Mouse (Mus musculus) heart, postnatal 25 days (tissue): ENCODE measurements around the gene Rufy4. TPM values are rescaled to one million over a fixed set of nuclear protein-coding genes. Genes with fewer than 3 reads are reported as not detected.

Experiments used
- DNase-seq: peaks from one replicate; pipeline ENCODE4 v3.0.0; 2022; ENCODE audit warnings: low spot score
- intact Hi-C: fragments of 180-260 bp; cut with DNase I; formaldehyde crosslinking; loops from one replicate; pipeline ENCODE4 v1.15.1; 2025
- total RNA-seq, 2 experiments: library from RNA; stranded (reverse); gene quantifications; 2 replicates each; pipeline ENCODE4 v1.2.3; 2021

The Rufy4 gene
- total RNA-seq, result 1 to 10 TPM; 1.1 to 1.5 TPM

- intact Hi-C loops, result loop anchor here (1.0 to 2.0 kb wide), 2 partner anchors 128 to 223 kb away; no protein-coding TSS in a partner anchor
- peak; percentile 48 for DNase-seq
Observed at GRCm38 (mm10) chr1:74124991-74125552, at the start of gene Rufy4. TSS of gene Rufy4 (plus strand) at chr1:74125541.

DNA sequence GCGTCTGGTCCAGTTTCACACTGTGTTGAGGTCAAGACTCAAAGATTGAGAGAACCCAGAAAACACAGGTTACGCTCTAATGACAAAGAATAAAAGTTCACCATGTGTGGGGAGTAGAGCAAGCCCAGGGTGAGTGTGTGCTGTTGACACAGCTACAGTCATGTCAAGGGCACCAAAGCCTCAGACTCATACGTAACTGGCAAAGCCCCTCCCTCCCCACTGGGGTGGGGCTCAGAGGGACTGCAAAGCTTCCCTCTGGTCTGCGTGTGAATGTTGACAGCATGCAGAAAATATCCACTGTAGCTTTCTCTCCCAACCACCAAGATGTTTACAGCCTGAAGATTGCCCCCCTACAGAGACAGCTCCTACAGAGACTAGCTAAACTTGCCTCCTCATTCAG is 49.1 kb upstream of the Rufy4 start:
- intact Hi-C loops, result loop anchor here (2.0 kb wide), 1 partner anchor 87 kb away; no protein-coding TSS in a partner anchor
- no peak for DNase-seq

DNA sequence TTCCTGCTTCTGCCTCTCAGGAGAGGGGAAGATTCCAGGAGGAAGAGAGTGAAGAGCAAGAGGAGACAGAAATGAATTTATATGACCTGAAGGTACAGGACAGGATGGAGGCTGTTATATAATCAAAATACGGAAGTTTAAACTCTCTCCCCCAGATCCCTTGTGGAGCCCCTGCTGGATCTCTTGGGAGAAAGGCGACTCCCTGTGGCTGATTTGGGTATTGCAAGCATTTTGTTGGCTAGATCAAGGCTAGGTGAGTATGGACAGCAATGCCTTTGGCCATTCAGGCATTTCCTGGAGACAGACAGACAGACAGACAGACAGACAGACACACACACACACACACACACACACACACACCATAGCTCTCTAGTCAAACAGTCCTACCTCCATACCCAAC is 48.0 kb upstream of the Rufy4 start:
- intact Hi-C loops, result loop anchor here (2.0 kb wide), 1 partner anchor 89 kb away; no protein-coding TSS in a partner anchor
- peak; percentile 74 for DNase-seq

DNA sequence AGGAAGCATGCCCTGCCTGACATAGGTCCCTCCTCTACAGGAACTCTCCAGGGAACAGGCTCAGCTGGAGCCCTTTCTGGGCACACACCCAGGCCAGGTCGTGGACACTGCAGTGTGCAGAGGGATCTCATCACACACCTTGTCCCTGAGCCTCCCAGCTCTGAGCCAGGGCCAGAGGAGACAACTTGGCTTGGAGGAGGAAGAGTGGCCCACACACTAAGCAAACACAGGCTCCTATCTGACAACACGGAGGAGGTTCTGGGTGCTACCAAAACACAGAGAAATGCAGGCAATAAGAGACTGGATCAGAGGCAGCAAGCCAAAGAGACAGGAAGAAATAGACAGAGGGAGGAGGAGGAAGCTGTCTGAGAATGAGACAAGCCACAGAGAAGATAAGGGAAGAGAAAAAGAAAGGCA is 43.8 kb upstream of the Rufy4 start:
- DNase-seq, result no peak
- intact Hi-C loops, result no loop called here

GRCm38 (mm10) chr1:74082841-74083463 is 42.4 kb upstream of the Rufy4 start:
- intact Hi-C loops, result loop anchor here (2.0 kb wide), 1 partner anchor 40 kb away; no protein-coding TSS in a partner anchor

GRCm38 (mm10) chr1:74084065-74084705 is 41.2 kb upstream of the Rufy4 start:
- peak; percentile 82 for DNase-seq
- intact Hi-C loops, result no loop called here

More at GRCm38 (mm10) chr1:74082841-74083463, 42.4 kb upstream of the Rufy4 start:
- no peak for DNase-seq

GRCm38 (mm10) chr1:74084752-74085151 is 40.6 kb upstream of the Rufy4 start:
- no peak for DNase-seq
- intact Hi-C loops, result no loop called here

DNA sequence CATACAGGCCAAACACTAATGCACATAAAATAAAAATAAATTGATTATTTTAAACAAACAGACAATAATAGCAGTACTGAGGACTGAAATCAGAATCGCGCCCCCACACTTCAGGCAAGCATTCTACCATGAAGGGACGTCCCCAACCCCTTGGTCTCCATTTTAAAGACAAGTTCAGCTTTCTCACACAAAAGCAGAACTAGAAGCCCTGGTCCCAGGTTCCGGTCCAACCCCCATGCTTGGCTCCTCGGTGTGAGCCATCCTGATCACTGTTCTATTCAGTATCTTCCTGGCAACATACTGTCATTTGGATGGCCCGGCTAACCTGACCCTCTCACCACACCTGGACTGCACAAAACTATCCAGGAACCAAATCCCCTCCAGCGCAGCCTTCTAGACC is 39.8 kb upstream of the Rufy4 start:
- intact Hi-C loops, result no loop called here
- DNase-seq, result no peak

DNA sequence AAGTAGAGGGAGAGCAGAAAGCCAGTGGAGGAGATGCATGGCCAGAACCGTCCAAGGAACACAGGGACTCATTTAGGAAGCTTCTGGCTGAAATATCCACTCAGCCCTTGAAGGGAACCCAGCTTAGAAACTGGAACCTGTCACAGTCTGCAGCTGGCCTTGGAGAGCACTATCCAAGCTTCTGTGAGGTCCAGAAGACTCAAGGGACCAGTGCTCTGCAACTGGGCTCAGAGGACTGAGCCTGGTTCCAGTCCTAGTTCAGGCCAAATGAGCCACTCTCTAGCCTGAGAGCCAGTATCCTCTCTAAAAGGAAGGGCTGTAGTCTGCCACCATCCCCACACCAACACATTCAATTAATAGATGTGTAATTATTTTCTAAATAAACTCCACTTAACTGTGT is 36.8 kb upstream of the Rufy4 start:
- intact Hi-C loops, result no loop called here
- DNase-seq, result no peak

DNA sequence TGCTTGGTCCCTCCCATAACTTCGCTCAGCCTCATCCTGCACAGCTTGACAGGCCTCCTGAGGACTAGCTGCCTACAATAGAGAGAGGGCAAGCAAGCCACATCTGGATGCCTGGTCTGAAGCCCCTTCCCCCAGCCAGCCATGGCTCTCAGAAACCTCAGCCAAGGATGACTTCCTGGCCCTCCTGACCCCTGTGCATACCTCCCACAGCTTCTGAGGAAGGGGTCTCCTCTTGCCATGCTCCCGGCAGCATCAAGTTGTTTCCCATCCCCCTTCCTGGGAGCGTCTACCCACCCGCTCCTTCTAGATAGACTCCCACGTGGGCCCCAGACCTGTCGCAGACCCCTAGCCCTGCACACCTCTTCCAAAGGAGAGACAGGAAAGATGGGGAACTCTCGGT is 35.0 kb upstream of the Rufy4 start:
- DNase-seq, result no peak

GRCm38 (mm10) chr1:74091138-74091537 is 34.2 kb upstream of the Rufy4 start:
- no peak for DNase-seq
- intact Hi-C loops, result no loop called here

More for the DNA sequence above, 35.0 kb upstream of the Rufy4 start:
- intact Hi-C loops, result no loop called here

DNA sequence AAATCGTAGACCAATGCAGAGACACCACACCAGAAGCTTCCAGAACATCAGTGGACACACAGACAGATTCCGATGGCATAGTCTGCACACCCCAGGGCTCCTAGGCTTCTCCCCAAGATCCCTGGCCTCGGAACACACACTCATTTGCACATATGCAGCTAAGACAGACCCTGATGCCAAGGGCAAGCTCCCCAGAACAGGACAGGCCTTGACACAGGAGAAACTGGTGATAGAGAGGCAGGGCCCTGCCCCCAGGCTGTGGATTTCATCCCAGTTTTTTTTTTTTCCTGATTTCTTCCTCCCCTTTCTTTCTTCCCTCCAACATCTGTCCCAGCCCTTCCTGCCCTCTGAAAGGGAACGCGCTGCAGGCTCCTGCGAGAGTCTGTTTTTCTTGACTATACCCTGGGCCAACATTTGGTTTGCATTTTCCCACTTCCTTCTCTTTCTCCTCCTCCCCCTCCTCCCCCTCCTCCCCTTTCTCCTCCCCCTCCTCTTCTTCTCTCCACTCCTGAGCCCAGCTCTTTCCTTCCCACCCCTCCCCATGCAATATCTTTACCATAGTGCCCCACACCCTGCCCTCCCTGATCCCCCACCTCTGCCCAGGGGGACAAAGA is 33.6 kb upstream of the Rufy4 start:
- intact Hi-C loops, result no loop called here
- DNase-seq, result no peak

DNA sequence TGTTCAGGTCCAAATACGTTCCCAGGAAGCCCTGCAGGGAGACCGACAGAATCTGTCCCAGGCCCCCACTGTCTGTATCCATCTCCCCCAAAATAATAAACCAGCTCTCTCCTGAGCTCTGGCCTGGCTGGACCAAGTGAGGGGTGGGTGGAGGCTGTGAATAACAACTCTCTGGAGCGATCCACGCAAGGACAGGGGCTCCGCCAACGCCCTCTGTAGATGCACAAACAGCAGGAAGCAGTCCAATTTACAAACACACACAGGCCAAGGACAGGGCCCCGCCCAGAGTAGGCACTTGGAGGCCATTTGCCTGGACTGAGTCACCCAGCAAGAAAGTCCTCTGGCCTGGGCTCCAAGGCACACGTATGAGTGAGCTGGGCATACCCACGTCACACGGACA is 33.1 kb upstream of the Rufy4 start:
- intact Hi-C loops, result no loop called here
- DNase-seq, result peak; percentile 62

- intact Hi-C loops, result no loop called here
- DNase-seq, result no peak
Observed at GRCm38 (mm10) chr1:74093447-74093846, 31.9 kb upstream of the Rufy4 start.

DNA sequence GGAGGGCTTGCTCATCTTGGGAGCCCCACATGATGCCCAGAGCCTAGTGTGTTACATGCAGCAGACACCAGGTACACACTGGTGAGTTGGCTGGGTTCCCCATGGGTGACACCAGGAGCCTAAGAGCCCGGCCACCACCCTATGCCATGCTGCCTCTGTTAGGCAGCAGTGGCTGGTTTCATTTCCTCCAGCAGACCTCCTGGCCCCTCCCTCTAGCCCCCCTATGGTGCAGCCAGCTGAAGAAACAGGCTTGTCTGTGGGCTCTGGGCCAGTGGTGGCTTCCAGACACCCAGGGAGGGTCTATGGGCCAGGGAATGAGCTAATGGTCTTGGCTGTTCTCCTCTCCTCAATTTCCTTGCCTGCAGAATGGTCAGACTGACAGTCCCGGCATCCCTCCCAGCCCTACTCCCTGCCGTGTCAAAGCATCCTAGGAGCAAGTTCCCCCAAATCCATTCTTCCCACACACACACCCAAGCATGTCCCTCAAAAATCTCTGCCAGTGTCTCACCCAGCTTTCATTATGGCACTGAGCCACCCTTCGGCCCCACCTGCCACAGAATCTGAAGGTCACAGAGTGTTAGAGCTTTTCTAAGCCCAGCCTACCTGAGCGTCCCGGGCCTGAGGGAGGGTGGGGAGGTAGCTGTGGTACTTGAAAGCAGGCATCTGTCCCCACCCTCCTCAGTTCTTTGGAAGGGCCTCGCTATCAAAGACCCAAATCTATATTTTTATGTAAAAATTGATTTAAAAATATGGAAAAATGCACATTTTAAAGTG is 30.7 kb upstream of the Rufy4 start:
- DNase-seq, result no peak

DNA sequence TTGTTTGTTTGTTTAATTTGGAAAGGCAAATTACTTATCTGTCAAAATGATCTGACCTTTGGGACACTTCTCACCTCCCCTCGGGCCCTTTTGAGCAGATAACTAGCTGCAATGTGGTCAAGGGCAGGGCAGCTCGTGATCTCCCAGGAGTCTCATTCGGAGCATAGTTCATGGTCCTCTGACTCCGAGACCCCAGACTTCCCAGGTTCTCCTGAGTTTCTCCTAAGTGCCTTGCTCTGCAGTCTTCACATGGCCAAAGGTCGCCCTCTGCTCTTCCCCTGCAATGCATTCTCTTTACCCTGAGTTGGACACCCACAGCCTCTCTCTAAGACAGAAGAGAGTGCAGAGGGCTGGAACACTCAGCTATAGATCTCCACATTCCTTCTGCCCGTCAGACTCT is 30.0 kb upstream of the Rufy4 start:
- DNase-seq, result no peak
- intact Hi-C loops, result no loop called here

More for the DNA sequence above, 30.7 kb upstream of the Rufy4 start:
- intact Hi-C loops, result no loop called here

DNA sequence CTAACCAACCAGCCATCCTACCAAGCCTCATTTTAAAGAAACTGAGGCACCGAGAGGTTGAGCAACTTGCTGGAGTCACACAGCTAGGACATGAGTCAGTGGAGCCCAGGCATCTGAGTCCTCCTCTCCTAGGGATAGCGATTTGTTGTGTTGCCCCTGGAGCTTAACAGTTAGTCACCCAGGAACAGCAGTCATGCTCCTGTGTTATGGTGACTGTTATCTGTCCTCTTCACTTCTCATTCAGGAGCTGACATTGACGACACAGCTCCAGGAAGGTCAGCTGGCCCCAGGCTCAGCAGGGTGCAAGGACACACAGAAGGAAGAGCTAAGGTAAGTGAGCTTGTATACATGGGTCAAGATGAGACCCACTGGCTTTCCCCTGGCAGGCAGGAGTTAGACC is 29.6 kb upstream of the Rufy4 start:
- intact Hi-C loops, result no loop called here
- DNase-seq, result no peak

- no peak for DNase-seq
- intact Hi-C loops, result no loop called here
Observed at GRCm38 (mm10) chr1:74098004-74099000, 27.0 kb upstream of the Rufy4 start.

DNA sequence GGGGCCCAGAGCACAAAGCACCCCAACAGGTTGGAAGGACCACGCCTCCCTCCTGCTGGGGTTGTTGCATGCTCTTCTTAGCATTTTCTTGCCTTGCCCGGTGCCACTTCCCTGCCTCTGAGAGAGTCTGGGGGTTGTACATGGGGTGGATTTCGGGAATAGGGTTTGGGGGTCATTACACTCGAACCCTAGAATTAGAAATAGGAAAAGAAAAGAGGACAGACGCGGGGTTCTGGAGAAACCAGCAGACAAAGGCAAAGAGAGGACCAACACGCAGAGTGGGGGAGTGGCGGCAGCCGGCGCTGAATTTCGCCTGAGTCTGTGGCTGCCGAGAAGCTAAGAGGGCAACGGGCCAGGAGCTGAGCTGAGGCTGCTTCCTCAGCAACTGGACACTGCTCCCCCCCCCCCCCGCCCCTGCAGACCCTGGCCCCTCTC is 26.3 kb upstream of the Rufy4 start:
- DNase-seq, result no peak
- intact Hi-C loops, result no loop called here
